36 mouse cellular contexts compared by ENCODE assay signal in genomic region chr4:76590722-76591121, GRCm38 (mm10).
"Had no signal": no experiment of that assay in that cellular context is flagged by ENCODE, and none has a peak within 500 bp of the region (broad histone marks: within the 10 kb centered on the region; RNA-seq: fewer than 3 reads in every experiment).

No protein-coding gene starts in this region.

- H3K9me3 ChIP-seq: heart, embryonic 10.5 days; heart, embryonic 12.5 days; heart, embryonic 13.5 days; heart, embryonic 15.5 days; hindbrain, embryonic 10.5 days; hindbrain, embryonic 12.5 days; hindbrain, embryonic 13.5 days; hindbrain, embryonic 15.5 days; intestine, embryonic 15.5 days; kidney, embryonic 15.5 days had no signal

- H3K27me3 ChIP-seq: heart, embryonic 12.5 days; heart, embryonic 13.5 days; heart, embryonic 15.5 days; hindbrain, embryonic 12.5 days; hindbrain, embryonic 13.5 days; hindbrain, embryonic 15.5 days; intestine, embryonic 15.5 days; kidney, embryonic 15.5 days had no signal

- H3K36me3 ChIP-seq: heart, embryonic 10.5 days; heart, embryonic 12.5 days; heart, embryonic 13.5 days; heart, embryonic 15.5 days; hindbrain, embryonic 10.5 days; hindbrain, embryonic 12.5 days; hindbrain, embryonic 13.5 days; hindbrain, embryonic 15.5 days; intestine, embryonic 15.5 days; kidney, embryonic 15.5 days had no signal

- H3K4me2 ChIP-seq: heart, embryonic 11.5 days; heart, embryonic 12.5 days; heart, embryonic 13.5 days; heart, embryonic 15.5 days; hindbrain, embryonic 12.5 days; hindbrain, embryonic 13.5 days; hindbrain, embryonic 14.5 days; hindbrain, embryonic 15.5 days; intestine, embryonic 15.5 days; kidney, embryonic 15.5 days had no signal

- H3K9ac ChIP-seq: heart, embryonic 12.5 days; heart, embryonic 13.5 days; heart, embryonic 15.5 days; hindbrain, embryonic 12.5 days; hindbrain, embryonic 13.5 days; hindbrain, embryonic 14.5 days; hindbrain, embryonic 15.5 days; intestine, embryonic 15.5 days; kidney, embryonic 15.5 days had no signal

- H3K4me3 ChIP-seq: heart, adult 2 months; heart, embryonic 10.5 days; heart, embryonic 12.5 days; heart, embryonic 13.5 days; heart, embryonic 15.5 days; hindbrain, embryonic 10.5 days; hindbrain, embryonic 12.5 days; hindbrain, embryonic 13.5 days; hindbrain, embryonic 15.5 days; intestine, embryonic 15.5 days; kidney, embryonic 15.5 days; layer of hippocampus, adult 2 months had no signal

- ATAC-seq: hindbrain, embryonic 16.5 days; hindbrain, postnatal 0 days; inflammation-experienced regulatory T-cells, adult 6 months; intestine, embryonic 15.5 days; intestine, embryonic 16.5 days; intestine, postnatal 0 days had no signal

- H3K4me1 ChIP-seq: heart, embryonic 10.5 days; heart, embryonic 12.5 days; heart, embryonic 13.5 days; heart, embryonic 15.5 days; hindbrain, embryonic 10.5 days; hindbrain, embryonic 12.5 days; hindbrain, embryonic 13.5 days; hindbrain, embryonic 15.5 days; intestine, embryonic 15.5 days; kidney, embryonic 15.5 days had no signal

- H3K27ac ChIP-seq: heart, adult 2 months; heart, embryonic 10.5 days; heart, embryonic 13.5 days; heart, embryonic 15.5 days; hindbrain, embryonic 10.5 days; hindbrain, embryonic 12.5 days; hindbrain, embryonic 13.5 days; hindbrain, embryonic 14.5 days; hindbrain, embryonic 15.5 days; hindbrain, postnatal 0 days; intestine, embryonic 15.5 days; kidney, embryonic 15.5 days; kidney, postnatal 0 days; layer of hippocampus, adult 2 months had no signal

- DNase-seq: heart, adult 18-20 months; heart, adult 2 months; heart, postnatal 10 days; heart, postnatal 14 days; heart, postnatal 36 days; heart, postnatal 4 days; kidney, adult 11 months; kidney, adult 18-20 months; kidney, adult 2 months; kidney, adult 8-10 months; kidney, adult 9 months; kidney, postnatal 10 days; kidney, postnatal 14 days; kidney, postnatal 25 days; kidney, postnatal 36 days; kidney, postnatal 4 days; layer of hippocampus, adult 9-11 months had no signal
